Mouse (Mus musculus) liver, embryonic 13.5 days (tissue): ENCODE measurements around the gene Nfia. TPM values are rescaled to one million over a fixed set of nuclear protein-coding genes. Genes with fewer than 3 reads are reported as not detected.
A peak's percentile ranks its signal among the peaks of the same experiment; 100 is the strongest.

Experiments
- ATAC-seq: fragments of 200-750 bp; cut with Nextera tagmentation; 2 replicates; pipeline ENCODE4 v1.8.0; 2017; ENCODE audit warnings: low read depth, mild to moderate bottlenecking, moderate number of reproducible peaks, moderate library complexity
- DNase-seq: peaks from one replicate; pipeline ENCODE4 v3.0.0; 2022
- H3K27ac ChIP-seq: fragments of 300-500 bp; sonication (generic); 2 replicates; pipeline ENCODE4 v1.5.1; 2015; ENCODE audit warnings: moderate library complexity, mild to moderate bottlenecking, inconsistent platforms
- H3K27me3 ChIP-seq: fragments of 300-500 bp; sonication (generic); 2 replicates; pipeline ENCODE4 v1.6.1; 2015; ENCODE audit warnings: mild to moderate bottlenecking, inconsistent platforms
- H3K36me3 ChIP-seq: fragments of 300-500 bp; sonication (generic); 2 replicates; pipeline ENCODE4 v1.6.1; 2015; ENCODE audit warnings: mild to moderate bottlenecking, inconsistent platforms
- H3K4me1 ChIP-seq: fragments of 300-500 bp; sonication (generic); replicated peaks from 2 replicates; pipeline ENCODE4 v1.6.1; 2015; ENCODE audit warnings: inconsistent platforms
- H3K4me2 ChIP-seq: fragments of 300-500 bp; sonication (generic); 2 replicates; pipeline ENCODE4 v1.6.1; 2015; ENCODE audit warnings: inconsistent platforms, mild to moderate bottlenecking, moderate library complexity
- H3K4me3 ChIP-seq: fragments of 300-500 bp; sonication (generic); replicated peaks from 2 replicates; pipeline ENCODE4 v1.5.1; 2015; ENCODE audit warnings: mild to moderate bottlenecking, inconsistent platforms
- H3K9ac ChIP-seq: fragments of 300-500 bp; sonication (generic); 2 replicates; pipeline ENCODE4 v1.6.1; 2015; ENCODE audit warnings: mild to moderate bottlenecking, inconsistent platforms
- H3K9me3 ChIP-seq: fragments of 300-500 bp; sonication (generic); replicated peaks from 2 replicates; pipeline ENCODE4 v1.6.1; 2016; ENCODE audit warnings: inconsistent platforms
- WGBS: fragments of 180-500 bp; shearing (Covaris S2); methylation state at CpG from one replicate; pipeline ENCODE4 v1.1.7; 2015; ENCODE audit not compliant: insufficient replicate concordance; 5-methylcytosine and 5-hydroxymethylcytosine counted together
- polyA plus RNA-seq: library from polyadenylated mRNA; unstranded; fragments of >200 nt; fragmentation: Nextera tagmentation; extraction: Ambion mirVana; gene quantifications from 2 replicates; pipeline ENCODE4 v1.2.1, GENCODE M21; 2015

Nfia gene
- polyA plus RNA-seq, 1 experiment from 2014 or later: 3.0 TPM

DNA sequence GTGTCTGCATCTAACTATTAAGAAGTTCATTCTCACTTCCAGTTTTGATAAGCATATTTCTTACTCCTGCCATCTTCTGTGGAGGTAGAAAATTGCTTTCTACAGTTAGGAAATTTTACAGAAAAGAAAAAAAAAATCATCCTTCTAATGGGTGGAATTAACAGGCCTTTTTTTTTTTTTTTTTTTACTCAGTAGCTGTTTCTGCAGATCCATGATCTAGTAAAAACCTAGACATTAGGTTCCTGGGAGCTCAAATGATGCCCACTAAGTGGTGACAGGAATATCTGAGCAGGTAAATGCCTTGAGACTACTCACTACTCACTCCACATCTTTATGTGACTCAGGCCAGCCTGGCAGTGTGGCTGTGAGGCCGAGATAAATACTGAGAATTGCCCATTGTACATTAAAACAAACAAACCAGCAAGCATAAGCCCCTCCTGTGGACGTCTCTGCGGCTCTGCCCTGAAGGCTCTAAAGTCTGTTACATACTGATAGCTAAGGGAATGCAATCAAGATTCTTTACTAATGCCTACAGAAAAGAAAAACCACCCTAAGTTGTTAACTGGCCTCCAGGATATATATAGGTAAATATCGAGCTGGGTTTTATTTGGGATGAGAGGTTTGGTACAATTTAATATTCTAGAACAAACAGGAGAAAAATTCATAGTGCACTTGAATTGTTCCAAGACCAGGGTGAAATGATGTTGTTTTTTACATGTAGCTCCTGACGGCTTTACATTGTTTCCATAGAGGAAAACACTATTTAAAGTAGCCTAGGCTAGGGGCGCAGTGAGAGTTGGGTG lies 57.7 kb downstream of the Nfia start:
- H3K4me2 ChIP-seq: no peak overlapping the region
- H3K9ac ChIP-seq: no peak overlapping the region
- no peaks in the 10 kb centered on the region for H3K36me3 ChIP-seq
- peak; percentile 6 for DNase-seq
- no peaks in the 10 kb centered on the region for H3K27me3 ChIP-seq
- ATAC-seq: peak; percentile 85
- no peak overlapping the region for H3K4me3 ChIP-seq
- H3K9me3 ChIP-seq: no peaks in the 10 kb centered on the region
- WGBS: 33% methylated on average over 6 of the region's 6 CpGs
- no peak overlapping the region for H3K27ac ChIP-seq
- peaks cover 4% of the 10 kb centered on the region; the same call in 1 of the 2 replicates for H3K4me1 ChIP-seq

GRCm38 (mm10) chr4:97830935-97831608 lies 58.5 kb downstream of the Nfia start:
- Histone ChIP-seq H3K36me3 (no peaks in the 10 kb centered on the region), H3K4me2 (no peak overlapping the region), H3K4me1 (peaks cover 4% of the 10 kb centered on the region; the same call in 1 of the 2 replicates), H3K9ac (no peak overlapping the region), H3K9me3 (no peaks in the 10 kb centered on the region), H3K4me3 (no peak overlapping the region), H3K27me3 (no peaks in the 10 kb centered on the region), H3K27ac (no peak overlapping the region)
- DNase-seq (no peak), ATAC-seq (no peak)
- WGBS: 56% methylated on average over 16 of the region's 16 CpGs

DNA sequence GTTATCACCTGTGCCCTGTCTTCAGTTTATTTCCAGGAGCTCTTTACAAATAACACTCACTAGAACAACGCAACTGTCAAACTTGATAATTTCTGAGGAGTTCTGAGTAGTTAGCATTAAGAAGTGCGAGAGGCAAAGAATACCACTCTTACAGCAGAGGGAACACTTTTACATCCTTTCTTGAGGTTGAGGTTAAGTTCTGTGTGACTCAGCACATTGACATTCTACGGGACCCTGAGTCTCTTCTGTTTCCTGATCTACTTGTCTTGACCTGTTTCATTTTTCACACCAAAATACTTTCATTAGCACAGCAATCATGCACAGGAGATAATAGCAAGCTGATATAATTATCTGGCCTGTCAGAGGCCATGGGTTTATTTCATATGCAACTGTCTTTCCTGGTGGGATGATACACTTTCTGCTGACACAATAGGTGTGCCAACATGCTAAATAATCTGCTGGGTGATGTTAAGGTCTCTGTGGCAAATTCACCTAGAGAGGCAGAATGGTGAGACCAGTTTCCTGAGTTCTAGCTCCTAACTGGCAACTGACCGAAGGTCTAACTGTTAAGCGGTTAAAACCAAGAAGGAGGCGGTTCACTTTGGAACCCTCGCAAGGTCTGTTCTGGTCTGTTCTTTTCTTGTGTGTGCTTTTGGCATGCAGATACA lies 59.2 kb downstream of the Nfia start:
- Histone ChIP-seq H3K9me3 (no peaks in the 10 kb centered on the region), H3K27ac (no peak overlapping the region), H3K9ac (no peak overlapping the region), H3K4me1 (peaks cover 4% of the 10 kb centered on the region; the same call in 1 of the 2 replicates), H3K36me3 (no peaks in the 10 kb centered on the region), H3K27me3 (no peaks in the 10 kb centered on the region), H3K4me3 (no peak overlapping the region), H3K4me2 (no peak overlapping the region)
- ATAC-seq (no peak), DNase-seq (no peak)
- 61% methylated on average over 7 of the region's 7 CpGs for WGBS

DNA sequence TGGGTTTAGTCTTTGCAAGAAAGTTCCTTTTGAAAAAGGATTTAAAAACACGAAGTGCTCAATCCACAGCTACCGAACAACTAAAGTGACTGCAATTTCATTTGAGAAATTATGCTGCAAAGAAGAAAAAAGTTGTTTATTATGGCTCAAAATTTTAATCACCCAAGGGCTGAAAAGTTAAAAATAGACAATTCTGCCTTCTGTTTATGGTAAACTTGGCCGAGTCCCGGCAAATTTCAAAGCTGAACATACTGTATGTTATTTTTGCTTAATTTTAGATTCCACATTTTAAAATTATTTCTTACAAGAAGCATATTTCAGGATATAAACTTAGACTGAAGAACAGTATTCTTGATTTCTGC lies 59.7 kb downstream of the Nfia start:
- Histone ChIP-seq H3K27ac (no peak overlapping the region), H3K9ac (no peak overlapping the region), H3K36me3 (no peaks in the 10 kb centered on the region), H3K4me2 (no peak overlapping the region), H3K9me3 (no peaks in the 10 kb centered on the region), H3K4me3 (no peak overlapping the region), H3K4me1 (peaks cover 4% of the 10 kb centered on the region; the same call in 1 of the 2 replicates), H3K27me3 (no peaks in the 10 kb centered on the region)
- no peak for DNase-seq
- ATAC-seq: no peak
- WGBS: 65% methylated on average over 4 of the region's 4 CpGs

DNA sequence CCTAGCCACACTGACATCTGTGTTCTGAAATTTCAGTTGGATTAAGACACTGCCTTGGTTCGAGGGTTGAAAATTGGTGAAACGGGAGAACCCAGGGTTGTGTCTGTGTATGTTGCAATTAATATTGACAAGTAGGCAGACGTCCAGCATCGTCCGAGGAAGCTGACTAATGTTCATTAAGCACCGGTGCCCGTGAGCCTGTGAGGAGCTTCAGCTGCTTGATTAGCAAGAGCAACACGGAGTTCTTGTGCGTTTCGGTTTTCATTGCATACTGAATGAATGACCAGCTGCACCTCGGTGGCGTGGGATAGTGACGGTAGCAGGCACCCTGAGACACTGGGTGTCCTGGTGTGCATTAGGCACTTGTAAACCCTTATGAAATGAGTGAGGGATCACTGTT lies 64.3 kb downstream of the Nfia start:
- WGBS: 63% methylated on average over 13 of the region's 13 CpGs

GRCm38 (mm10) chr4:97837724-97838123 lies 65.2 kb downstream of the Nfia start:
- H3K9me3 ChIP-seq: no peaks in the 10 kb centered on the region
- H3K27me3 ChIP-seq: no peaks in the 10 kb centered on the region
- no peak overlapping the region for H3K4me3 ChIP-seq
- peaks cover 29% of the 10 kb centered on the region for H3K4me1 ChIP-seq
- no peaks in the 10 kb centered on the region for H3K36me3 ChIP-seq
- H3K9ac ChIP-seq: no peak overlapping the region
- no peak overlapping the region for H3K27ac ChIP-seq
- H3K4me2 ChIP-seq: no peak overlapping the region
- DNase-seq: no peak
- WGBS: 23% methylated on average over 3 of the region's 3 CpGs
- ATAC-seq: no peak

More for the DNA sequence above, 64.3 kb downstream of the Nfia start:
- Histone ChIP-seq H3K4me1 (peaks cover 26% of the 10 kb centered on the region), H3K36me3 (no peaks in the 10 kb centered on the region), H3K4me3 (no peak overlapping the region), H3K27me3 (no peaks in the 10 kb centered on the region), H3K9ac (no peak overlapping the region), H3K9me3 (no peaks in the 10 kb centered on the region), H3K27ac (no peak overlapping the region), H3K4me2 (no peak overlapping the region)
- no peak for ATAC-seq
- no peak for DNase-seq

DNA sequence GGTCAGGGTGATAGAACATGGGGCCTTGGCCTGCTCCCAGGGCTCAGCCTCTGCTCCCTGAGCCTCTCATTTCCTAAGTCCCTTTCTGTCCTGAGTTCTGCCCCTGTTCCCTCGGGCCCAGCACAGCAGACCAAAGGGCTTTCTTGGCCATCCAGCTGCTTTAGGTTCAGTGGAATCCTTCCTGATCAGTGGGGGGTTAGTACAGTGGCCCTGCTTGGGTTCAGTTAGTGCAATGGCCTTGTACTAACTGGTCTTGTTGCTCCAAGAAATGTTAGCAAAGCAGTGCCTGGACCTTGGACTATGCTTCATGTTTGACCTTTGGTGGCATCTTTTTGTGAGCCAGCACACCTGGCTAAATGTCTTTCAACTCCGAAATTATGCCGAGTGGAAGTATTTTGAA lies 66.1 kb downstream of the Nfia start:
- DNase-seq: no peak
- H3K9ac ChIP-seq: no peak overlapping the region
- H3K27me3 ChIP-seq: no peaks in the 10 kb centered on the region
- no peak overlapping the region for H3K4me3 ChIP-seq
- no peaks in the 10 kb centered on the region for H3K9me3 ChIP-seq
- H3K36me3 ChIP-seq: no peaks in the 10 kb centered on the region
- no peak overlapping the region for H3K4me2 ChIP-seq
- H3K4me1 ChIP-seq: peaks cover 29% of the 10 kb centered on the region
- no peak for ATAC-seq
- WGBS: 44% methylated on average over 3 of the region's 3 CpGs
- H3K27ac ChIP-seq: peak overlapping the region; percentile 11; the same call in 1 of the 2 replicates

DNA sequence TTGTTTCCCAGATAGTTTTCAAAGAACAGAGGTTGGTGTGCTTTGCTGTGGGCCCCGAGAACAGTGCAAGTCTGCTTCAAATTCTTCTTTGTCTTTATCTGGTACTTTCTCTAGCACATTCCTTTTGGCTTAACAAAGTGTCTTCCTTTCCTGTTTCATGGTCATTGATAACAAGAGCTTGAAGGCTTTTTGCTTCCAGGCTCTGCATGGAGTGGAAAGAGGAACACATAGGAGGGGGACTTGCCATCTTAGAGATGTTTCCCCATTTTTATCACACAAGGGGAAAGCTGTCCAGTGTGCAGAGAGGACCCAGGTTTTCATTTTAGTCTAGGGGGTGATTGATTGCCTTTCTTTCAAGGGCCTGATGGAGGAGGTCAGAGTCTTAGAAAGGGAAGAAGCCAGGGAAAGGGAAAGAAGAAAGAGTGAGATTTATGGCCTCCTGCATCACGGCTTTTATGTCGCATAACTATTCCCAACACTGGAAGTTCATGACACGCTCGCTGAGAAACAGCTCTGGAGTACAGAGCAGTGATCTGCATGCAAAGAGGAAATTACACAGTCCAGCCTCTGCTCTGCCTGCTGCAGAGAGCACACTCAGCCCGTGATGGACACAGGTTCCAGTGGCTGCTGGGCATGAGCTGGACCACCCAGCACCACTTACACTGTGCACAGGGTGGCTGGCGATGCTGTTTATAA lies 67.0 kb downstream of the Nfia start:
- no peak overlapping the region for H3K4me3 ChIP-seq
- H3K9me3 ChIP-seq: no peaks in the 10 kb centered on the region
- ATAC-seq: peak; percentile 43; the same call in 1 of the 2 replicates
- no peak for DNase-seq
- 0 out of 2 replicates have a peak overlapping the region, but pooled peaks have one; percentile 11 for H3K27ac ChIP-seq
- peaks cover 29% of the 10 kb centered on the region for H3K4me1 ChIP-seq
- 34% methylated on average over 7 of the region's 7 CpGs for WGBS
- H3K36me3 ChIP-seq: no peaks in the 10 kb centered on the region
- no peak overlapping the region for H3K4me2 ChIP-seq
- H3K27me3 ChIP-seq: no peaks in the 10 kb centered on the region
- no peak overlapping the region for H3K9ac ChIP-seq

DNA sequence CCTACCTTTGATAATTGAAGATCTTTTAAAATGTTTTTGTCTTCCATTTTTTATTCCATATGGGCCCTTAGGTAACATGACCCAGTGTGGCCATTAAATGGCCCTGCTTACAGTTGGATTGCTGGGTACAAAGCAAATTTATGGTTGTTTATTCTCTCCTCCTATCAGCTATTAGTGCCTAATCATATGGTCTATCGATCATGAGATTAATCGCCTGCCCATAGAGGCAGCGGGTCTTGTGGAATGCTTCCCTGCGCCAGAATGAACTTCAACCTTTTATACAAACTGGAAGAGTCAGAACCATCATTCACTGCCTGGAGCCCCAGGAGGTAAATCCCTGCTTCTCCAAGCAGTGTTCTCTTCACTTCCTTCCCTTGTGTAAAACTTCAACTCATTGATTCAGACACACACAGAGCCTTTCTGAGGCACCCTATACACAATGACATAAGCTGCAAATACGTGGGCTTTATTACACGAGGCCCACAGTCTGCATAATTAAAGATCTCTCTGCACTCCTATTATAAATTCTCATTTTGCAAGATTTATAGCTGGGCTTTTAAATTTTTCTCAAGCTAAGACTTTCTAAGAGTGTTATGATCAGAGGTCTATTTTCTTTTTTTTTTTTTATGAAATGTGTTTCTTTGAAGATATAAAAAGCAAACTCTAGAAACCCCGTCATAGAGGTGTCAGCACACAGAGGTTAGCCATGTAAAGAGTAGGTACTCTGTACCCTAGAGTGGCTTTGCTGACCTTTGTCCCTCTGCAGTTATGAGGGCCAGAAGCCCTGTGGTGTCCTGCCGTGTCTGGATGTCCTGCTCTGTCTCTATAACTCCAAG lies 67.9 kb downstream of the Nfia start:
- Histone ChIP-seq H3K4me3 (no peak overlapping the region), H3K27me3 (no peaks in the 10 kb centered on the region), H3K36me3 (no peaks in the 10 kb centered on the region), H3K4me2 (no peak overlapping the region), H3K27ac (no peak overlapping the region), H3K4me1 (peaks cover 29% of the 10 kb centered on the region), H3K9me3 (no peaks in the 10 kb centered on the region), H3K9ac (no peak overlapping the region)
- no peak for DNase-seq
- ATAC-seq: no peak
- 63% methylated on average over 8 of the region's 8 CpGs for WGBS

- WGBS: 65% methylated on average over 4 of the region's 4 CpGs
- no peak overlapping the region for H3K27ac ChIP-seq
- ATAC-seq: no peak
Observed at GRCm38 (mm10) chr4:97841063-97841595, 68.6 kb downstream of the Nfia start.

More at GRCm38 (mm10) chr4:97841063-97841595, 68.6 kb downstream of the Nfia start:
- Histone ChIP-seq H3K27me3 (no peaks in the 10 kb centered on the region), H3K9me3 (no peaks in the 10 kb centered on the region), H3K4me1 (peaks cover 29% of the 10 kb centered on the region), H3K4me2 (no peak overlapping the region), H3K4me3 (no peak overlapping the region), H3K9ac (no peak overlapping the region), H3K36me3 (no peaks in the 10 kb centered on the region)
- no peak for DNase-seq
